Mouse (Mus musculus): Measurements from ENCODE around the gene Ehmt1. TPM values are rescaled to one million over a fixed set of nuclear protein-coding genes. Genes with fewer than 3 reads are reported as not detected.
A peak's percentile ranks its signal among the peaks of the same experiment; 100 is the strongest.

The Ehmt1 gene
- 50.4 and 53.6 TPM in 2 replicates for polyA plus RNA-seq (2015; fragmentation: Nextera tagmentation; extraction: Ambion mirVana)

DNA sequence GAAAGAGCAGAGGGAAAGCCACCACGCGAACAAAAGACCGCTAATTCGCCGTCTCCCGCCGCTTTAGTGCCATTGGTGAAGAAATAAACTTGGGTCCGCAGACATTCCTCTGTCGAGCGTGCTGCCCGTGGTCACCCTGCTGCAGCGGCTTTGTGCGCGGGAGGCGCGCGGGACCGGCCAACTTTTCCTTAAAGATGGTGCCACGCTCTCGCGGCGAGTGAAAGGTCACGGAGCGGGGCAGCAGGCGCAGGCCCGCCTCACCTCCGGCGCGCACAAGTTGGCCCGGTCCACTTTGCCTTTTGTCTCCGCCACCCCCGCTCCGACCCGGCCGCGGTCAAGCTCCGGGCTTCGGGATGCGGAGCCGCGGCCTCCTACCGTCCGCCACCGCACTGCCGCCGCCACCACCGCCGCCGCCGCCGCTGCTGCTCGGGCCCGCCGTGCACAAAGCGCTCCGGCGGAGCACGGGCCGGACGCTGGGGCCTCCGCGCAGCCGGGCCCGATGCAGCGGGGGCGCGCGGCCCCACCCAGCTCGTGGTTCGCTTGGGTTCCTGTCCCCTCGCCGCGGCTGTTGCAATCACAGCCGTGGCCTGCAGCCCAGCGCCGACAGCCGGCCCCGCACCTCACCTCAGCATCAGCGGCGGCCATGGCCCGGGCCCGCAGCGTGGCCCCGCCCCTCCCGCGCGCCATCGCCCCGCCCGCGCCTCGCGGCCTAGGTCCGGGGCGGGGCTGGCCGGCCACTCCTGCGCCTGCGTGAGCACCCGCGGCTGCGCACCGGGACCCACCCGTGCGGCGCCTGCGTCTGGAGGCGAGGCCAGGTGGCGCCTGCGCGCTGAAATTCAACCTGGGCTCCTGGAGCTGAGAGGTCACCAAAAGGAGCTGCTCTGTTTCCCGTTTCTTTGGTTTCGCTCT lies at the start of gene Ehmt1:
TSS of gene Ehmt1 (minus strand) at position 685 of the 909 bp plus-strand sequence.
- DNase-seq (ENCODE audit: low spot score) = peak; percentile 95

DNA sequence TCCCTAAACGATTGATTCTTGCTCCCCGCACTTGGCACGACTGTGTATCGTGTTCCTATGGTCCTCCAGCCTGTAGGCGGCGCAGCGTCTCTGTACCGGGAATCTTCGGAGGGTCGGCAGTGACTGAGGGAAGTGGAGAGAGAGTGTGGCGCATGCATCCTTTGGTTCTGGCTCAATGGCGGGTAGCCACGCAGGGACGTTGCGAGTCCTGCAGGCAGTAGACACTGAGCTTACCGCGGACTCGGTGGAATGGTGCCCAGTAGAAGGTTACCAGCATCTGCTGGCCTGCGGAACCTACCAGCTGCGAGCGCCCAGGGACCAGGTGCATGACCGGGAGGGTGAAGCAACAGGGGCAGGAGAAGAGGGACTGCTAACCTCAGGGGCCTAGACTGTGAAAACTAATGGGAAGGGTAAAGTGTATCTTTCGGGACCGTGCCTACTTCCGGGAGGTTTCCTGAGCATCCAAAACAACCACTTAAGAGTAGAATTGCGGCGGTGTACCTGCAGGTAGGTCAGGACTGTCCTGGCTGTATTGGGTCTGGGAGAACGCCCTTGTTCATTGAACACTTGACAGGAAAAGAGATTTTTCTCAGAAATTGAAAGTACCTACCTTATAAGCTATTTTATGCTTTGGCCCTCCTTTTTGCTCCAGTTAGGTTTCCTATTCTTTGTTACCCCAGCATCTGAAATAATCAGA lies 43.0 kb upstream of the Ehmt1 start, which contains the start of gene Dph7:
TSS of gene Dph7 (plus strand) at position 97 of the 697 bp plus-strand sequence.
- DNase-seq (ENCODE audit: low spot score) = peak; percentile 88

DNA sequence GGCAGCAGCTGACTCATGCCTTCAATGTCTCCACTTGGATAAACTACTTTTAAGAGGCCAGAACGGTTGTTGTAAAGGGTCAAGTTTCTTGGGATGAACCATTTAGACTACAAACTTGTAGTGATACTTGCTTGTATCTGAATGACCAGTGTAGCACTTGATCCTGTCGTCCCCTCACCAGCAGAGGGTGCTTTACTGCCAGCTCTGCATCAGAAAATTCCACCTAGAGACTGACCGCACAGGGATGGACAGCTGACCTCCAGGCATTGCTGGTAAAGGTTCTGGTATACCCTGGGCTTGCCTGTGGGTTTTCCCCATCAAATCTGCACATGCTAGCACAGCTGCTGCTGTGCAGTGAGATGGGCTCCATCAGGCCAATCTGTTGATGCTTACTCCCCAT lies 41.5 kb upstream of the Ehmt1 start:
- DNase-seq (ENCODE audit: low spot score) = no peak

DNA sequence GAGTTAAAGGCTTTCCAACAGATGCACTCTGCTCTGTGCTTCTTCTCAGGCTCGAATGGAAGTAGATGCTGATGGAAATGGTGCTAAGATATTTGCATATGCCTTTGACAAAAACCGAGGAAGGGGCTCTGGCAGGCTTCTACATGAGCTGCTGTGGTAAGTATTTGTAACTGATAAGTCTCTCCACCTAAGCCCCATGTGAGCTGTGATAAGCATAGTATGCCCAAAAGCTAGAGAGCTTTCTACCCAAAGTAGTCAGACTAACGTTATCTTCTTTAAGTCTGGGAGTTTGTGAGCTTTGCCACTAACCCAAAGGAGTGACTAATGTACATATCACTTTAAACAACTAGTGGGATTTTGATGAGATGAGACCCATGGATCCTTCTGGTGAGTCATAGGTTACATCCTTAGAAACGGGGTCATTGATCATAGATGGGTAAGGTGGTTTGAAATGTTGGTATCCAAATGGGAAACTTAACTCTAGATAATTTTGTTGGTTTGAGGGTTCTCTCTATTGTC lies 33.2 kb upstream of the Ehmt1 start:
- no peak for DNase-seq (ENCODE audit: low spot score)

DNA sequence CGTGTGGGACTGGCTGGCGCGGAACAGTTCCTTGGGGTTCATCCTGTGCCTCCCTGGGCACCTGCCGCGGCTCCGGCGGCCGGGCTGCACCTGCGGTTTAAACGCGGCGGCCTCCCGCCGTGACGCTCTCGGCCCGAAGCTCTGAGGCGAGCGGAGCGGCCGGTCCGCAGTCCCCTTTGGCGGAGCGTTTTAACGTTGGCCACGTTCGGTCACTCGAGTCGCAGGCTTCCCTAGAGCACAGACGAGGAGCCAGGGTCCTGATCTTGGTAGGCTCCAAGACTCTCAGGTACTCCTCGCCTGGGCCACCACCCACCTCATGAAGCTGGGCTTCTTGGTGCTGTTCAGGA lies 30.7 kb upstream of the Ehmt1 start:
- no peak for DNase-seq (ENCODE audit: low spot score)

DNA sequence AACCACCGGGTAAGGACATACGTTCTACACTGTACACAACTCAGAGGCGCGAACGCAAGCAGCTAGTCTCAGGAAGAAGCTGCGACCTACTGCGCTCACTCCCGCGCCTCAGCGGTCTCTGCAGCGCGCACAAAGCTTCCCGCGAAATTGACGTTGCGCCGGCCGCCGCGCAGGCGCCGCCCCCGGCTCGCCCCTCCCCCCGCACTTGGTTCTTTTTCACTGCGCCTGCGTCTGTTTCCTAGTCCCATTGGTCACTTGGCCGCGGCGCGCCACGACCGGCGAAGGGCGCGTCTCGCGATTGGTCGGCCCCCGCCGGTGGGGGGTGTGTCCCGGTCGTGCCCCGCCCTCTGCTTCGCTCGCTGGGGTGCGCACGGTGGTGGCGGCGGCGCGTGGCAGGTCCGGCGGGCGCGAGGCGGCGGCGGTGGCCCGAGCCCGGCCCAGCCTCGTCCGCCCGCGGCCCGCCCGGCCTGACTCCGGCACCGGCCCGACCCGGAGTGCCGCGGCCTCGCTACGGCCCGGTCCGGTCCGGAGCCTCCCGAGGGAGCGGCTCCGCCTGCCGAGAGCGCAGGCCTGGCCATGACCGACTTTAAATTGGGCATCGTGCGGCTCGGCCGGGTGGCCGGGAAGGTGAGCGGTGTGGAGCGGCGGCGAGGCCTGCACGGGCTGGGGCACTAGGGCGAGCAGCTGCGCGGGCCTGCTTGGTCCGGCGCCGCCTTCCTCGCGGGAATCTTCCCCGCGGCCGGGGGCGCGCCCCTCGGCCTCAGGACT lies 30.2 kb upstream of the Ehmt1 start, which contains the start of gene Zmynd19:
TSS of gene Zmynd19 (plus strand) at position 372 of the 768 bp plus-strand sequence.
- peak; percentile 97 for DNase-seq (ENCODE audit: low spot score)

DNA sequence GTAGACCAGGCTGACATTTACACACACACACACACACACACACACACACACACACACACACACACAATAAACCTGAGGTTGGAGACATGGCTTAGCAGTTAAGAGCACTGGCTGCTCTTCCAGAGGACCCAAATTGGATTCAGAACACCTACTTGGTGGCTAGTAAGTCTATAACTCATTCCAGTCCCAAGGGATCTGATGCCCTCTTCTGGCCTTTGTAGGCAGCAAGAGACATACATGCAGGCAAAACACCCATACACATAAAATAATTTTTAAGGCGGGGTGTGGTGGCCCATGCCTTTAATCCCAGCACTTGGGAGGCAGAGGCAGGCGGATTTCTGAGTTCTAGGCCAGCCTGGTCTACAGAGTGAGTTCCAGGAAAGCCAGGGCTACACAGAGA lies 24.9 kb upstream of the Ehmt1 start:
- DNase-seq (ENCODE audit: low spot score) = peak; percentile 32

DNA sequence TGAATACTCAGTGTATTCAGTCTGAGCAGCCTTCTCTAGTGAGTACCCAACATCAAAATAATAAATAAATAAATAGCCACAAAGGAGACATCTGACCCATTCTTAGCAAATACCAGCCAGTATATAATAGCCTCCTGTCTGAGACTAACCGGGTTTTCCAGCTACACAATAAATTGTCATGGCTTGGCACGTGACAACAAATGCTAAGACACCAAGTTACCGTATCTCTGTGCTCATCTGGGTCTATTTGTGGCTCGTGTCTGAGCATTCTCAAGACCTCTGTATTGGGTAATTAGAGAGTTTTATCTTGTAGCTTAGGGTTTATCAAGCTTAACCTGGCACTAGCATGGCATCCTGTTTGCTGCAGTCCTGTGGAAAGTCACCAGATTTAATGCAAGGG lies 22.7 kb upstream of the Ehmt1 start:
- DNase-seq (ENCODE audit: low spot score) = no peak

DNA sequence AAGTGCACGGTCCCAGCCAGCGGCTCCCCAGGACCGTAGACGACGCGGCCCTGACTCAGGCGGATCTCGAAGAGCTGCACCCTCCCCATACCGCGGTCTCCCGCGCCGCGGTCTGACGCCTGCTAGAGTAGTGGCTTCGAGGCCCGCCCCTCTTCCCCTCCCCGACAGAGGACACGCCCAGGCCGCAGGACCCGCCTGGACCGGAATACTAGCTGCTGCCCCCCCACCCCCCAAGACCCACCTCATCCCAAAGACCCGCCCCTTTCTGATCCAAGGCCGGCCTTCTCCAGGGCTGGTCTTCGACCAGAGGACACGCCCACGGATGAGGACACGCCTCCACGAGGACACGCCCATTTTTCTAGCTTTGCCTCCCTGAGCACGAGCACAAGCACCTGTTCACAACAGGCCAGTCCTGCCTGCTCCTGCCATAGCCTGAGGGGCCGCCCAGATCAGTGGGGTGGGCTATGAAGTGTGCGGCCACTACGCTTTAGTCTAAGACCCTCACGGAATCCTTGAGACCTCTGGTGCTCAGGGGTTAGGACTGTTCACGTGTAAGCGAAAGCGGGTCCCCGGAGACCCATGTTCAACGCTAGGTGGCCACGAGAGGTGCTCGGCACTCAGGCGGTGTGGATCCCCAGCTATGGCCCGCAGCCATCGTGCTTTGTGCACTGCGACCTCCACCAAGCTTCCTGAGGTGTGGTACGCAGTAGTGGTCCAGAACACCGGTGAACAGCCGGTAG lies 15.8 kb upstream of the Ehmt1 start, which contains the start of gene Arrdc1:
TSS of gene Arrdc1 (minus strand) at position 196 of the 740 bp plus-strand sequence.
- peak; percentile 96 for DNase-seq (ENCODE audit: low spot score)

DNA sequence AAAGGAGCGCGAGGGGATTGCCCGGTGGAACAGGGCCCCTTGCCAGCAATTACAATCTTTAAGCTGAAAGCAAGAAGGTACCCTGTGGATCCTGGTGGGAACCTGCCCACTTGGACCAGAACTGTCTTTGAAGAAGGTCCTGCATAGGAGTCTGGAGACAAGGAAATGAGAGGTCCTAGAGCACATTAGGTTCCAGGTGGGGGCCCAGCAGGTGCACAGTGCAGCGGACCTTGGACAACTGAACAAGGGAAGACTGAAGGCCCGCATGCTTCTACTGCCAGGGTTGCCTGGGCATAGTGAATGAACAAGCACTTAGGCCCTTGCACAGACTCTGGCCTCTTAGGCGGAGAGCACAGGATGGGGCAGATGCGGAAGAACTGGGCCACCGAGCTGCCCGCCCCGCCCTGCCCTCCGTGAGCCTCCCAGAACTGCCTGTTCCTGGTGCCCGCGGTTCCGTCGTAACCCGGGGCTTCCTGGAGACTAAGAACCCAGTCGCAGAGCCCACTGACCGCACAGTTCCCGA lies 15.1 kb upstream of the Ehmt1 start:
- no peak for DNase-seq (ENCODE audit: low spot score)

DNA sequence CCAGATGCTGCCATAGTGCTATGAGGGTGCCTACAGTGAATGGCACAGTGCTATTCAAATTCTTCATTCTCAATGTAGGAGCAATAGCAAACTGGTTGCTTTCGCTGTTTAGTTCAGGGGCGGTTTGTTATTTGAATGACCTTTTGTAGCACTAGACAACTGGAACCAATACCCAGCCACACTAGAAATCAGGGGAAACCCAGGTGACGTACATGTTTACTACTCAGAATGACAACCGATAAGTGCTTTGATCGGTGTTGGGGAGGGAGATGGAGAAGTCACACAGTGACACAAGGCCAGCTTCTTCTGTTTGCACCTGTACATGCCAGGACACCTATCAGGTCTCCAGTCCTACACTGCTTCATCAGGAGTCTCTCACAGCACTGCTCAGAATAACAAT lies 10.2 kb upstream of the Ehmt1 start:
- no peak for DNase-seq (ENCODE audit: low spot score)

DNA sequence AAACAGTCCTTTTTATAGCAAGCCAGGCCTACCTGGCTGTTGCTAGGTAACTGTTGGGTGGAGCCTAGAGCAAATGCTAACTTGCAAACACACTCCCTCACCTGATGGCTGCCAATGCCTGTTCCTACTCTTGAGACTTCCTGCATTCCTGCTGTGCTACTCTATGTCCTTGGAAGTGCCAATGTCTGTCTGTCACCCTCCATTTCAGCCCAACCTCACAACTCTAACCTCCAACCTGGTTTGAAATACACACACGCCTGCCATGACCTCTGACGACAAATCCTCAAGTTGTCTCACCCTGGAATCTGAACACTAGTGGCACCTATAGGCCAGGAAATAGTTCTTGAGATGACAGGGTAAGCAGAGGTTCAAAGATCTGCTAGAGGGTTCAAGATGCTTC lies 9.7 kb upstream of the Ehmt1 start:
- no peak for DNase-seq (ENCODE audit: low spot score)

DNA sequence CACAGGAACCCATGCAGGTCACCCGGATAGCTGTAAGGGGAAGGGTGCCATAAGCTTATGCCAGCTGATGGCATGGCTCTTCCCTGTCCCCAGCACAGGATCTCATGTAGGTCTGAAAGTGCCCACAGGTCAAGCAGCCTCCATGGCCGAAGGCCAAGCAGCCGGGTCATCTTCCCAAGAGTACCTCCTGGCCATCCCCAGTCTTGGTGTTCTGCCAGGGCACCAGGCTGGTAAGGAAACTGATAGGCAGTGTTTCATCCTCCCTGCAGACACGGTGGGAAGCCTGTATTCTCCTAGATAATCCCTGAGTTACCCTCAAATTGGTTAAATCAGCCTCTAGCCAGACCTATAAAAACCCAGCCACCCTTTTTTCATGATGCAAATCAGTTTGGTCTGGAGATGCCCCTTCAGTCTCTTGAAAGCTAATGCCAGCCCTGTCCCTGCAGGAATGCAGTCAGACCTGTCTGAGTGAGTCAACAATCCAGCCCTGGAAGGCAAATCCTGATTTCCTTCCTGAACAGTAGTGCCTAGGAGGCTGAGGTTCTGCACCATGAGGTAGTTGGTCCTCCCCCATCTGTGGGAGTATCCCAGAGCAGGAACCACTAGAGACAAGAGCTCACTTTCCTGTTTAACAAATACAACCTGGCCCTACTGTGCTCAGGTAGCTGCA lies 8.5 kb upstream of the Ehmt1 start:
- no peak for DNase-seq (ENCODE audit: low spot score)

DNA sequence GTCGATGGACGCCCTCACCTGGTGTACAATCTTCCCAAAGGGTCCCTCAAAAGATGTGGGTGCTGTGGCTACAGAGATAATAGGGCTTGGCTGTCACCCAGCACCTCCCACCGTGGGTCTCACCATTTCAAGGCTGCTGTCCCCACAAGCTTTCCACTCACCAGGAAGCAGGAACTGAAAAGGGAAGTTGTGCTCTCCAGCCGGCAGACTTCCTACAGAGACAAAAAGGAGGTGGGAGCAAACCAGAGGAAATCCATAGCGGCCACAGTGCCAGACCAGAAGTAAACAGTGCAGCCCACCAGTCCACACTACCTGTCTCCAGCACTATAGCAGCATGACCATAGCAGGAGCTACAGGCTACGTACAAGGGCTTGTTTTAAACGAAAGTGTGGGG lies 7.5 kb upstream of the Ehmt1 start:
- no peak for DNase-seq (ENCODE audit: low spot score)

DNA sequence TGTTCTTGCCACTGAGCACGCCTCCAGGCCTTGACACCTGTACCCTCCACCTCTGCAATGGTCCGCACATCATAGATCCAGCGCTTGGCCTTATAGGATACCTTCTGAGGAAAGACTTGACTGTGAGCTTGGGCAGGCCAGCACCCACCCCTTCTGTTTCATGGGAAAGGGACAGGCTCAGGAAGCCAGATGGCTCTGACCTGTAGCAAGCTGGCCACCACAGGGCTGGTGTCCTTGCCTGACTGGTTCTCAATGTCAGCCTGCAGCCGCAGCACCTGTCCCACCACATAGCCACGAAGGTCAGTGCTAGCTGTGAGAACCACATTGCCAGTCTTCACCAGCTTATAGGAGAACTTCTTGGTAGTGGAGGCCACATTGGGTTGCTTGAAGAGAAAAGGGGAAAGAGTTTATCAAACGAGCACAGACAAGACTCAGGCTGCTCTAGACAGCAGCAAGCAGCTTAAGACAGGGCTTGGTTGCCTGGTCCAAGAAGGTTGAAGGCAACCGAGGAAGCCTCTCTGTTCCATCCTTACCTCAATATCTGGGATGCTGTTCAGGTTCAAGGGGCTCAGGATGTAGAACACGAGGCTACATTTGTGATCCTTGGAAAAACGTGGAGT lies 7.0 kb upstream of the Ehmt1 start:
- no peak for DNase-seq (ENCODE audit: low spot score)

DNA sequence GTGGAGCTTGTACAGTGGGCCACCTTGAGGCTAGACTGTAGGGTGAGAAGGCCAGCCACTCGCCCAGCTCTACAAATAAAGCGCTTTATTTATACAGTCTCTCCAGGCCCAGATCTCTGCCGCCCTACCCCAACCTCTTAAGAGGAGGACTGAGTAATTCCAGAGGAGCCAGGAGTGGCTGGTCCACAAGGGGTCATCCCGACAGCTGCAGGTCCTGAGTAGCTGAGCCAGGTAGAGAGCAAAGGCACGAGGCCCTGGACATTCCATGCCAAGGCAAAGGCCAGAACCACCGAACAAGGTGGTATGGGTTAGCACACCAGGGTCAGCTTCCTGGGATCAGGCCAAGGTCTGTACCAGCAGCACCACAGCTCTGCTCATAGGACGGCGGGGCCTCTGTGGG lies 5.9 kb upstream of the Ehmt1 start:
- DNase-seq (ENCODE audit: low spot score) = no peak

DNA sequence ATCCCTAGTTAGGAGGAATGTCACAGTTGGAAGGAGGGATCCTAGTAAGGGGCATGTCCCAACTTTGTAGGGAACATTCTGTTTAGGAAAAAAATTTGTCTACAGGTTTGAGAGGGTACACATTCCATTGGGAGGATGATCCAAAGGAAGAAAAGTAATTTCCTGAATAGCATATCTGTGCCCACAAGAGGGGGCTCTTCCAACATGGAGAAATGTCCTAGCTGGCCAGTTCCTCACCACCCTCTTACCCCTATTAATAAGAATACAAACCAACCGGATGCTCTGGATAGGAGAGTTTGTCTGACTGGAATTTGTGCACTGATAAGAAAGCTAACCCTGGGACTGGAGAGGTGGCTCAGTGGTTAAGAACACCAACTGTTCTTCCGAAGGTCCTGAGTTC lies 4.1 kb upstream of the Ehmt1 start:
- DNase-seq (ENCODE audit: low spot score) = no peak

DNA sequence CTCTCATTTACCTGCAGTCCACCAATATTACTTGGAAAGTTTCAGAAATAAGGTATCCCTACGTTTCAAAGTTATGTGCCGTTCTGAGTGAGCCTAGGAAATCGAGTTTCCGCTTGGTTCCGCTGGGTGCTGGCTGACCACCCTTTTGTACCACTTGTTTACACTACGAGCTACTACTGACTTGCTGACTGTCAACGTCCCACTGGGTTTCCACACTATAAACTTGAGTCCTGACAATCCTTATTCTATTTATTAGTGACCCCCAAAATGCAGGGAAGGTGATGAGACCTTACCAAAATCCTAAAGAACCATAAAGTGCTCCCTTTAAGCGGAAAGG lies 393 bp upstream of the Ehmt1 start:
- no peak for DNase-seq (ENCODE audit: low spot score)

DNA sequence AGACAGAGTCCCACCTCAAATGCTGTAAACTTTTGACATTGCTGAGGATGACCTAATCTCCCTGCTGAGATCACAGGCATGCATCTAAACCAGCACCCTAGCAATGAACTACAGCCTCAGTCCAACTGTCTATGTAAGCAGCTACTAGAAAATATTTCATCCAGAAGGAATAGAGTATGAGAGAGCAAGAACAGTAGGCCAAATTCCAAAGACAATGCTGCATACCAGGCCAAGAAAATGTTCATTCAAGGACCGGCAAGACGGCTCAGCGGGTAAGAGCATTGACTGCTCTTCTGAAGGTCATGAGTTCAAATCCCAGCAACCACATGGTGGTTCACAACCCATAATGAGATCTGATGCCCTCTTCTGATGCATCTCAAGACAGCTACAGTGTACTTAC lies 4.7 kb downstream of the Ehmt1 start:
- no peak for DNase-seq (ENCODE audit: low spot score)

DNA sequence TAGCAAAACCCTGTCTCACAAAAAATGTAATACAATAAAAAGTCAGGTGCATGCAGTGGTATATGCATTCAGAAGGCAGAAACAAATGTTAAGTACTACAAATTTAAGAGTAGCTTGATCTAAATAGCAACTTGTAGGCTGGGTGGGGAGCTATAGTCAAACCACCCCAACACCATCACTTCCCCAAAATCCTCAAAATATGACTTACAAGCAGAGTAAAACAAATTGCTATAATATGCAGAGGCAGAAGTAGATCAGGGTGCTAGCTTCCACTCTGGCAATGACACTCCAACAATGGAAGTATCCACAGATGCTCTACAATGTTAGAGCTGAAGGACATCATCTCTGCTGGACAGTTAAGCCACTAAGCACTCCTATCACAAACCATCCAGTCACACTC lies 6.8 kb downstream of the Ehmt1 start:
- DNase-seq (ENCODE audit: low spot score) = no peak
